Mouse (Mus musculus): ENCODE measurements around the gene Nipal1. TPM values are rescaled to one million over a fixed set of nuclear protein-coding genes. Genes with fewer than 3 reads are reported as not detected.

Gene Nipal1
- polyA plus RNA-seq, 1 experiment: not detected

DNA sequence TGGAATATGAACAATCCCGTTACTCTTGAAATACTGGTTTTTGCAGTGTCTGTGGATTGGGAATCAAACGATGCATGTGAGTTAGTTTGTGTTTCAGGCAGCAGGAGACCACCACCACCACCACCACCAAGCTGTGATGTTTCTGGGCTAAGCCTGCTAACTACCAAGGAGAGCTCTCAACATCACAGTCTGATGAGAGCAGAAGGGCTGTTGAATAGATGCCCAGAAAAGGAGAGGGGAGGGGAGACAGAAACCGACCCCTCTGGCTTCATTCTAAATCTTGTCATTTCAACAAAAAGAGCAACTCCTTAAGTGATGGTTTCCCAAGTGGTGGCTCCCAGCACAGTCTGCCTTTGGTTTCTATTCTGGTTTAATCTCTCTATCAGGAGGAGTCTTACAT, 50.7 kb downstream of the Nipal1 start:
- TF ChIP-seq GATA1 (IDR thresholded peaks at IDR 0.05; ENCODE audit: low read length): no peak

DNA sequence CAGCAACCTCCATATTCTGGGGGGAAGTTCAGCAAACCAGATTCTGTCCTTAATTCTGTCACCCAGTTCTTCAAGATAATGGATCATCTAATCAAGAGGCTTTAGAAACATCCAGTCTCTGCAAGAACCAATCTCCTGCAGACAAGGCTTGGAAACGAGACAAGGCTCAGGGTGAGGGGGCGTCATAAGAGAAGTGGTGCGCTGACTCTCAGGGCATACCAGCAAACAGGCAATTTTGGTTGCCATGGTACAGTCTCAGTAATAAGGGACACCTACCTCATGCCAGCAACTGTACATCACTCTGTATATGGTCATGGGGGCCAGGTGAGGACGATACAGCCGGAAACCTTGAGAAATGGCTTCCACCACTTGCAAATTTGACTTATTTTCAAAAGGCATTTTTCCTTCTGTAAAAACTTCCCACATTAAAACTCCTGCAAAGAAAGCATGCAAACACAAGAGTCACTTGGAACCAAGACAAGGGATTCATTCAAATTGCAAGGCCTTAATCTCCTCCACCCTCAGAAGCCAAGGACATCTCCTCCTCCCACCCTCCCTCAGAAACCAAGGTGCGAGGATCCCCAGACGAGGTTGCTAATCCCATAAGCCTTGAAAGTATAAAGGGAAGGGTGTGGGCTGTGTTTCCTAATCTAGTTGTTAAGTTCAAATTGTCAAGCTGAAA, 51.4 kb downstream of the Nipal1 start:
- no peak for TF ChIP-seq GATA1 (IDR thresholded peaks at IDR 0.05; ENCODE audit: low read length)

DNA sequence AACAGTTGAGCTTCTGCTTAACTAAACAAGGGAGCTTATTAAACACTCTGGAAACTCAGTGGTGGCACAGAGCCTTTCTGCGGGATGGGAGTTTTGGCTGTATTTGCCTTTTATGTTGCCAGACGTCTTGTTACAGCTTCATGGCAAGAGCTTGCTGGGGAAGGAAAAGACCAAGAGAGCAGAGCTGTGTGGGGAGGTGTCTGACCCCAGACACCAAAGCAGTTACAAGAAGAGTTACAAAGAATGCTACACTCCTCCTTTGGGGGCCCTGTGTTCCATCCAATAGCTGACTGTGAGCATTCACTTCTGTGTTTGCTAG, 51.9 kb downstream of the Nipal1 start:
- no peak for TF ChIP-seq GATA1 (IDR thresholded peaks at IDR 0.05; ENCODE audit: low read length)

DNA sequence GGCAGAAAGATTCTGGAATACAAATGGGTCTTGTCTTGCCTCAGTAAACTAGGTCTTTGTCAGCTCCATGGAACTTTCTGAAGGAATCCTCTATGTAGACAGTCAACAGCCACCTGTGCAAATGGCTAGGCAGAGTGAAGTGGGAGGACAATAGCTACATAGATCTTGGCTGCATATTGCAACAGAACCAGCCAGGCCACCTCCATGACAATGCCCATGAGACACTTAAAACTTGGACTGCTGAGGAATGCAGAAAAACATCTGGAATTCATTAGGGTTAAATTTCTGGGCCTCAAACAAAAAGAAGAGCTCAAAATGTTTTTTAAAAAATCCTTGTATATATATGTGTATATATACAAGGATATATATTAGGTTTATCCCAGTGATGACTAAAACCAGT, 54.6 kb downstream of the Nipal1 start:
- TF ChIP-seq GATA1 (IDR thresholded peaks at IDR 0.05; ENCODE audit: low read length): no peak

DNA sequence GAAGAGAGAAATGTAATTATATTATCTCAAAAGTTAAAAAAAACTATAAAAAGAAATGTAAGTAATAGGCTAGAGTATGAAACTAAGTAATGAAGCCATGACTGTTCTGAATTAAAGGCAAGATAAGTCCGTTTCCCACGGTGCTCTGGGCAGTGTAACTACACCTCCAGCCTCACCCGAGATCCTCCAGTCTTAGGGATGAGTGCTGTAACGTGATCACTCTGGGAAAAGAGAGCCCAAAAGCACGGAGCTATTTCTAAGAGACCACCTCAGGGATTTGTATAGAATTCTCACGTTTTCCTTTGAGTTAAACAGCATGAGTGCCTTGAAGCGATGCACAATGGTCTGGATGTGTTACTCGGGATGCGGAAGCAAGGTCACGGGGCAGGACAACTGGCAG, 58.5 kb downstream of the Nipal1 start:
- TF ChIP-seq GATA1 (IDR thresholded peaks at IDR 0.05; ENCODE audit: low read length): no peak

- no peak for TF ChIP-seq GATA1 (IDR thresholded peaks at IDR 0.05; ENCODE audit: low read length)
Measured at GRCm38 (mm10) chr5:72706722-72707121, 59.1 kb downstream of the Nipal1 start.

DNA sequence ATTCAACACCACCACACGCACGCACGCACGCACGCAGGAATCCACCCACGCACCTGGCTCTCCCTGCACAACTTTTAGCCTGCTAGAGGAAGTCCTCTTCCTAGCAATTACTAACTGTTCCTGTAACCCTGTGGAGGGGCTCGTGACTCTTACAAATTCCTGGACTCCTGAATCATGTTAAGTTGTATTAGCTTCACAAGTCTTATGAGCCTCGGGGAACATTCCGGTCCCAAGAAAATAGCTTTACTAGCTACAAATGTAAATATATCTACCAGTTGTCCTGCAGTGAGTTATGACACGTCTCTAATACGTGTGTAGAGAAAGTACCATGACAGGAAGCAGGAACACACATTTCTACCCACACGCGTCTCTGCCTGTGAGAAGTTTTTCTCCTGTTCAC, 61.9 kb downstream of the Nipal1 start:
- no peak for TF ChIP-seq GATA1 (IDR thresholded peaks at IDR 0.05; ENCODE audit: low read length)

GRCm38 (mm10) chr5:72709976-72710375, 62.4 kb downstream of the Nipal1 start:
- TF ChIP-seq GATA1 (IDR thresholded peaks at IDR 0.05; ENCODE audit: low read length): no peak

DNA sequence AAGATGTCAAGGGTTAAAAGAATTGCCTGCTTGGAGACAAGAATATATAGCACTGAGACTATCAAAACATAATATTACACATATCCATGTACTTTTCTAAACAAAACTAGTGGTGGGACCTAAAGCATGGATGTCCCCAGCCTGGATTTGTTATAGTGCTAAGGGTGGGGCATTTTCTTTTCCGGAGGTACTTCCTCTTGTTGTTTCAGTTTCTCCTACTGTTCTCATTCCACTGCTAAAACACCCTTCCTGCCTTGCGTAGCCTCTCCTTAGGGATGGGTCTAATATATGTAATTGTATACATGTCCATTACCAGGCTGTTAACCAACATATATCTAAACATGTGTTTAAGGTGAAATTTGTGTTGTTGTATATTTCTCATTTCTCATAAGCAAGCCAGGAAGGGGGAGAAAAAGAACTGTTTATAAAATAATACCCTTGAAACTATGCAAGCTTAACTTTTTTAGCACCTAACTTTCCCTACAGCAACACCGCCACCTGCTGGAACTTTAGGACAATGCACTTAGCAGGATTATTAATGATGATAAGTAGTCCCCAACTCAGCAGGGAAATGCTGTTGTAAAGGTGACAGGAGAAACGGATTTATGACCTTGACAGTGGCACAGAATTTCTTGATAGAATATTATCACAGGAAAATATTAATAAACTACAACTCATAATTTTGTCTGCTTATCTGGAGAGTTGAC, 63.1 kb downstream of the Nipal1 start:
- no peak for TF ChIP-seq GATA1 (IDR thresholded peaks at IDR 0.05; ENCODE audit: low read length)

DNA sequence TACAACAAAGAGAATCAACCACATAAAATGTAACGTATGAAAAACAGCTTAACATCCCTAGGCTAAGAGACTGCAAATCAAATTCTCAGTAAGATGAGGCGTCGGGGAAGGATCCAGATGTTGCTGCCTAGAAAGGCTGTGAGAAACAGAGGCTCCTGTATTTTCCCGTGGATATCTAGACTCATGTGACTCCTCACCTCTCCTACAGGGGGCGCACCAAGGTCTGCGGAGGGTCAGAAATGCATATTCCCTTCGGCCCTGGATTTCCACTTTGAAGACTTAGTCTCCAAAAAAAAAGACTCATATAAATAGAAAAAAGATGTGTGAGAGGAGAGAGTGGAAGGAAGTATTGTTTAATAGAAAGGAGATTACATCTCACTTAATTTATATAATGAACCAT, 73.0 kb downstream of the Nipal1 start:
- no peak for TF ChIP-seq GATA1 (IDR thresholded peaks at IDR 0.05; ENCODE audit: low read length)

Other genes starting within 250 kb of the Nipal1 start
- not detected in 2 replicates for gene Corin, start 143.3 kb upstream of the Nipal1 start, polyA plus RNA-seq (2012)
- 9.7 and 15.3 TPM in 2 replicates for gene Nfxl1, start 88.1 kb upstream of the Nipal1 start, polyA plus RNA-seq (2012)
- not detected in 2 replicates for gene Zar1, start 66.5 kb upstream of the Nipal1 start, polyA plus RNA-seq (2012)
- gene Gm5868, start 60.2 kb upstream of the Nipal1 start, polyA plus RNA-seq (2012): not detected in 2 replicates
- not detected in 2 replicates for gene Cnga1, start 3.5 kb upstream of the Nipal1 start, polyA plus RNA-seq (2012)
- not detected in 2 replicates for gene Txk, start 105.0 kb downstream of the Nipal1 start, polyA plus RNA-seq (2012)
- 0.44 and 0.63 TPM in 2 replicates for gene Tec, start 220.7 kb downstream of the Nipal1 start, polyA plus RNA-seq (2012)

Data from G1E-ER4 (cell line).